Comparison of ENCODE assay signal across 9 mouse cellular contexts in genomic region chr14:76951450-76951849, GRCm38 (mm10).
DNase-seq lines count a peak whose midpoint lies in the region; ATAC-seq and TF ChIP-seq lines count a peak whose summit lies in the region.
"Had no signal": no experiment of that assay in that cellular context is flagged by ENCODE, and none has a peak within 500 bp of the region (broad histone marks: within the 10 kb centered on the region; RNA-seq: fewer than 3 reads in every experiment).

No protein-coding gene starts in this region.

- no peak overlapping the region for H3K4me3 ChIP-seq in limb, embryonic 15.5 days
- H3K4me3 ChIP-seq in limb, embryonic 10.5 days = no peak overlapping the region
- H3K4me3 ChIP-seq in cerebellum, adult 2 months (replicated peaks; ENCODE audit: insufficient read depth, low read depth, low read length) = no peak overlapping the region
- no peak overlapping the region for H3K4me3 ChIP-seq in heart, postnatal 0 days (ENCODE audit: low read depth, low read length)
- H3K4me3 ChIP-seq in lung, postnatal 0 days (ENCODE audit: low read depth, low read length) = no peak overlapping the region
- H3K4me3 ChIP-seq in forebrain, embryonic 16.5 days (replicated peaks; ENCODE audit: low read length) = no peak overlapping the region
- H3K4me3 ChIP-seq: midbrain, embryonic 12.5 days had no signal

- H3K9ac ChIP-seq in limb, embryonic 15.5 days = no peak overlapping the region
- no peak overlapping the region for H3K9ac ChIP-seq in heart, postnatal 0 days (replicated peaks; ENCODE audit: low read depth, low read length)
- no peak overlapping the region for H3K9ac ChIP-seq in lung, postnatal 0 days (replicated peaks; ENCODE audit: low read depth)
- no peak overlapping the region for H3K9ac ChIP-seq in forebrain, embryonic 16.5 days (replicated peaks; ENCODE audit: low read depth, low read length)
- H3K9ac ChIP-seq: midbrain, embryonic 12.5 days had no signal

- no peak for DNase-seq in limb, embryonic 10.5 days (ENCODE audit: low spot score)
- peak; percentile 21 to 60 for DNase-seq in cerebellum, adult 2 months
- DNase-seq in heart, postnatal 0 days (ENCODE audit: low spot score) = peak; percentile 91
- peak; percentile 95 for DNase-seq in lung, postnatal 0 days (ENCODE audit: low spot score)
- DNase-seq in embryo, embryonic 10.5 days (ENCODE audit: low spot score) = no peak

- TF ChIP-seq POLR2A in cerebellum, adult 2 months (IDR thresholded peaks at IDR 0.05; ENCODE audit: borderline replicate concordance, insufficient read depth, low read length) = no peak

- no peaks in the 10 kb centered on the region for H3K27me3 ChIP-seq in limb, embryonic 15.5 days
- H3K27me3 ChIP-seq in limb, embryonic 10.5 days (ENCODE audit: low read depth, poor library complexity, severe bottlenecking) = no peaks in the 10 kb centered on the region
- no peaks in the 10 kb centered on the region for H3K27me3 ChIP-seq in cerebellum, adult 2 months (ENCODE audit: control insufficient read depth, insufficient read depth, low read length)
- no peaks in the 10 kb centered on the region for H3K27me3 ChIP-seq in heart, postnatal 0 days (ENCODE audit: control insufficient read depth, insufficient read depth, low read length)
- H3K27me3 ChIP-seq in lung, postnatal 0 days (replicated peaks; ENCODE audit: insufficient read depth, low read length) = no peaks in the 10 kb centered on the region
- no peaks in the 10 kb centered on the region for H3K27me3 ChIP-seq in forebrain, embryonic 16.5 days (replicated peaks; ENCODE audit: control insufficient read depth, insufficient read depth, low read length)
- H3K27me3 ChIP-seq: midbrain, embryonic 12.5 days had no signal

- peak overlapping the region; percentile 28; the same call in 1 of the 2 replicates for H3K27ac ChIP-seq in limb, embryonic 15.5 days
- no peak overlapping the region for H3K27ac ChIP-seq in limb, embryonic 10.5 days
- no peak overlapping the region for H3K27ac ChIP-seq in cerebellum, adult 2 months (ENCODE audit: insufficient read depth, low read length)
- peak overlapping the region; percentile 93 for H3K27ac ChIP-seq in heart, postnatal 0 days (ENCODE audit: low read depth)
- peak overlapping the region; percentile 68 for H3K27ac ChIP-seq in lung, postnatal 0 days (ENCODE audit: low read length)
- no peak overlapping the region for H3K27ac ChIP-seq in forebrain, embryonic 16.5 days (ENCODE audit: low read length)
- H3K27ac ChIP-seq: midbrain, embryonic 12.5 days had no signal

- ATAC-seq in limb, embryonic 15.5 days (ENCODE audit: insufficient number of reproducible peaks, low FRiP score, low TSS enrichment, low read depth) = no peak
- ATAC-seq in heart, postnatal 0 days (ENCODE audit: insufficient read depth, low read depth) = peak; percentile 92
- ATAC-seq in lung, postnatal 0 days = peak; percentile 85
- no peak for ATAC-seq in erythroid progenitor cell, adult 5-6 weeks (replicated peaks; ENCODE audit: low FRiP score, poor library complexity, severe bottlenecking)
- ATAC-seq in forebrain, embryonic 16.5 days = no peak

- H3K9me3 ChIP-seq in limb, embryonic 15.5 days = no peaks in the 10 kb centered on the region
- H3K9me3 ChIP-seq in limb, embryonic 10.5 days (replicated peaks) = no peaks in the 10 kb centered on the region
- H3K9me3 ChIP-seq in heart, postnatal 0 days (replicated peaks; ENCODE audit: control insufficient read depth, low read length) = no peaks in the 10 kb centered on the region
- no peaks in the 10 kb centered on the region for H3K9me3 ChIP-seq in lung, postnatal 0 days (ENCODE audit: low read length)
- H3K9me3 ChIP-seq in forebrain, embryonic 16.5 days (ENCODE audit: control insufficient read depth, low read length) = no peaks in the 10 kb centered on the region
- H3K9me3 ChIP-seq: midbrain, embryonic 12.5 days had no signal

- TF ChIP-seq EP300 in heart, postnatal 0 days (IDR thresholded peaks at IDR 0.05; ENCODE audit: low read depth) = peak; percentile 87
- TF ChIP-seq EP300 in lung, postnatal 0 days (IDR thresholded peaks at IDR 0.05) = peak; percentile 99

- H3K4me2 ChIP-seq in limb, embryonic 15.5 days = no peak overlapping the region
- H3K4me2 ChIP-seq in heart, postnatal 0 days (ENCODE audit: low read depth, low read length) = no peak overlapping the region
- H3K4me2 ChIP-seq in lung, postnatal 0 days (replicated peaks; ENCODE audit: low read depth, low read length) = no peak overlapping the region
- no peak overlapping the region for H3K4me2 ChIP-seq in forebrain, embryonic 16.5 days (ENCODE audit: low read length)
- H3K4me2 ChIP-seq: midbrain, embryonic 12.5 days had no signal

- H3K4me1 ChIP-seq in limb, embryonic 15.5 days = peaks cover 30% of the 10 kb centered on the region
- H3K4me1 ChIP-seq in limb, embryonic 10.5 days = peaks cover 15% of the 10 kb centered on the region
- H3K4me1 ChIP-seq in cerebellum, adult 2 months (ENCODE audit: control insufficient read depth, insufficient read depth, low read length) = peaks cover 13% of the 10 kb centered on the region
- peaks cover 49% of the 10 kb centered on the region for H3K4me1 ChIP-seq in heart, postnatal 0 days (ENCODE audit: control insufficient read depth, insufficient read depth)
- H3K4me1 ChIP-seq in lung, postnatal 0 days (ENCODE audit: insufficient read depth, low read depth, low read length) = peaks cover 11% of the 10 kb centered on the region; the same call in 1 of the 2 replicates
- 0 out of 2 replicates have a peak, but pooled peaks cover 4% of the 10 kb centered on the region for H3K4me1 ChIP-seq in forebrain, embryonic 16.5 days (replicated peaks; ENCODE audit: control insufficient read depth, insufficient read depth, low read length)

- 43% methylated on average over 4 of the region's 4 CpGs for WGBS in limb, embryonic 15.5 days
- 81% methylated on average over 4 of the region's 4 CpGs for WGBS in limb, embryonic 10.5 days
- WGBS in cerebellum, adult 2 months = 12% methylated on average over 4 of the region's 4 CpGs
- 20% methylated on average over 4 of the region's 4 CpGs for WGBS in heart, postnatal 0 days
- WGBS in lung, postnatal 0 days = 25% methylated on average over 4 of the region's 4 CpGs
- WGBS in forebrain, embryonic 16.5 days = 63% methylated on average over 4 of the region's 4 CpGs

- TF ChIP-seq CTCF in cerebellum, adult 2 months (IDR thresholded peaks at IDR 0.05; ENCODE audit: borderline replicate concordance, insufficient read depth, low read depth, low read length) = no peak
- TF ChIP-seq CTCF in heart, postnatal 0 days (IDR thresholded peaks at IDR 0.05; ENCODE audit: low read depth) = no peak
- no peak for TF ChIP-seq CTCF in lung, postnatal 0 days (IDR thresholded peaks at IDR 0.05)

- no peaks in the 10 kb centered on the region for H3K36me3 ChIP-seq in limb, embryonic 15.5 days
- H3K36me3 ChIP-seq in limb, embryonic 10.5 days = no peaks in the 10 kb centered on the region
- H3K36me3 ChIP-seq in heart, postnatal 0 days (replicated peaks; ENCODE audit: control insufficient read depth, insufficient read depth, low read length) = no peaks in the 10 kb centered on the region
- no peaks in the 10 kb centered on the region for H3K36me3 ChIP-seq in lung, postnatal 0 days (ENCODE audit: insufficient read depth, low read length)
- H3K36me3 ChIP-seq in forebrain, embryonic 16.5 days (ENCODE audit: control insufficient read depth, insufficient read depth) = no peaks in the 10 kb centered on the region
- H3K36me3 ChIP-seq: midbrain, embryonic 12.5 days had no signal

Comparison
In these comparisons a context has a peak if more than half of its experiments do, and no peak if none do; other contexts are left out.
1. H3K27ac ChIP-seq: peak in limb, embryonic 15.5 days (single experiment), heart, postnatal 0 days (single experiment) and lung, postnatal 0 days (single experiment); none in limb, embryonic 10.5 days (single experiment), cerebellum, adult 2 months (single experiment) and forebrain, embryonic 16.5 days (single experiment).
2. ATAC-seq: peak in heart, postnatal 0 days (single experiment) and lung, postnatal 0 days (single experiment); none in limb, embryonic 15.5 days (single experiment), erythroid progenitor cell, adult 5-6 weeks (single experiment) and forebrain, embryonic 16.5 days (single experiment).
3. DNase-seq: peak in cerebellum, adult 2 months (2 of 2), heart, postnatal 0 days (single experiment) and lung, postnatal 0 days (single experiment); none in limb, embryonic 10.5 days (single experiment) and embryo, embryonic 10.5 days (single experiment).